Mouse (Mus musculus): Measurements from ENCODE around the gene Cdk2ap1.
"Not testable (repeated sequence)": the region's sequence is repeated elsewhere in the genome, so short reads cannot be mapped to it uniquely, and the experiment has no call there.

Gene Cdk2ap1

DNA sequence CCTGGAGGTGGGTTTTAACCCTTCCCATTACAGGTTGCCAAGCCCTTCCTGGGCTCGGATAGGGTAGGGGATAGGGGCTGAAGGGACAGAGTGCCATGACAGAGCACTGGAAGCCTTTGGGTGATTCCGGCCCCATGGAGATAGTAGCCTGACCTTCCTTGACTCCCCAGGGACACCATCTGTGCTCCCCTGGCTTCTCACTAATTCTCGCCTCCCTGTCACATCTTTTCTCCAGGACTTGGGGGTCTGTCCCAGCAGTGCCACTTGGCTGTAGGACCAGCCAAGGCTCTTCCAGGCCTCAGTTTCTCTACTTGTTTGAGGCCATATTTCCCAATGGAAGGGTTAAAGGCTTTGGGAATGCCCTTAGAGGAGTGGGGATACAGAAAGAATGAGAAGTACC, 11.3 kb downstream of the Cdk2ap1 start:
- DNase-seq (ENCODE audit: low spot score in 2 of 2), result no peak

DNA sequence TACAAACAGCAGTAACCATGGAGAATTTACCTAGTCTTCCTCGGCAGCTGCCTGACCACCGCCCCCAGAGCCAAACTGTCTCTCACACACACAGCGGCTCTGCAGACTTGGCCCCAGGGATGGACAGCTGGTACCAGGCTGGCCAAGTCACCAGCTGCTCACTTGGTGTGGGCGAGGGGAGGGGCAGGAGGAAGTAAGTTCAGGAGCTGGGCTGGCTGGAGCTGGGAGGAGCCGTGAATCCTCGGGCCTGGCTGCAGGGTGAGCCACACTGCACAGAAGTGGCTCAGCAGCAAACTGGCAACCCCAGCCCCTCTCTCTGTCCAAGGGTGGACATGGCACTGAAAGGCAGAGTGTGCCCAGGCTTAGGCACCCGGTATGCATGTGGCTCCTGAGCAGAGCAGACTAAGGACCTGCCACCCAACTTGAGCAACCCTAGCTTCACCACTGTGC, 11.7 kb downstream of the Cdk2ap1 start:
- DNase-seq (ENCODE audit: low spot score in 2 of 2), result peak in 1 of 2 experiments; percentile 56

DNA sequence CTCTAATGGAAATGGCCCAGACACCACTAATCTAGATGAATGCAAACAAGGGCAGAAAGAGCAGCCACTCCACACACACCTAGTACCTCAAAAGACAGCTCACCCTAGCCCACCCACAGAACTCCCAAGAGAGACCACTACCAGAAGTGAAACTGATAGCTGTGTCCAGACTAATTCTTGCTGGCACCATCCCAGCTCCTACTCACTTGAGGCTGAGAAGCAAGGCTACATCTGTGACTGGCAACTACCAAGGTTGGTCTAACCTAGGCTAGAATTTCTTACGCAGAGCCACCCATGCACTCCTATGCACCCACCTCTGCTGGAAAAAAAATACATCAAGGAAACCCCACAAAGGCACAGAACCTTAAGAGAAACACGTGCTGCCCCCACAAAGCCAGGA, 12.5 kb downstream of the Cdk2ap1 start:
- no peak for DNase-seq (ENCODE audit: low spot score in 2 of 2)

DNA sequence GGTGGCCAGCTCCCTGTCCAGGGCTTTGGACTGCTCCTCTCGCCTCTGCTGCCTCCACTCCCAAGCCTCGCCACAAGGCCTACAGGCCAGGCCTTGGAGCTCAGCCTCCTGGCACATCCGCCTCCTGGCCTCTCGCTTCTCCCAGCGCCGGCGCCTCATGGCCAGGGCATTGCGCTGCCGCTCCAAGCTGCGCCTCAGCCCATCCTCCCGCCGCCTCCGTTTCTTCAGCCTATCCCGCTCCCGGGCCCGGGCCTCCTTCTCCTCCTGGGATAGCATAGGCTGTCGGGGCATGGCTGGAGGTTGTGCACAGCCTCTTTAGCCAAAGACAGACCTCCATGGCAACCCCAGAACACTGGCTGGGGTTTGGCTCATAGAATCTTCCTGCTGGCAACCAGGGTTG, 13.7 kb downstream of the Cdk2ap1 start:
- DNase-seq (ENCODE audit: low spot score in 2 of 2), result peak in 1 of 2 experiments; percentile 61

DNA sequence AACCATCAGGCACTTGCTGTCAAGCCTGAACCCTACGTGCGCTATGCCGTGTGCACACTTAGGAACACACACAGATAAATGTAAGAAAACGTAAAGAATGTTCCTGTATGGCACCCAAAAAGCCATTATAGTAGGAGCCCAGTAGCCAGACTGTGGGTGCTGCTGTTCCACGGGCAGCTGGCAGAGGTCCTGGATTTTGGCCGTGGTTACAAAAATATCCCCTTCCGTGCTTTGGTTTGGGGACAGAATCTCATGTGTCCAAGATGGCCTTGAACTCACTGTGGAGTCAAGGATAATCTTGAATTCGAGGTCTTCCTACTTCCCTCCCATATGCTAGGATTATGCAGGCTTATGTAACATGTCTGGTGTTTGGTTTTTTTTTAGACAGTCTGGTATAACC, 20.0 kb downstream of the Cdk2ap1 start:
- DNase-seq (ENCODE audit: low spot score in 2 of 2), result no peak

DNA sequence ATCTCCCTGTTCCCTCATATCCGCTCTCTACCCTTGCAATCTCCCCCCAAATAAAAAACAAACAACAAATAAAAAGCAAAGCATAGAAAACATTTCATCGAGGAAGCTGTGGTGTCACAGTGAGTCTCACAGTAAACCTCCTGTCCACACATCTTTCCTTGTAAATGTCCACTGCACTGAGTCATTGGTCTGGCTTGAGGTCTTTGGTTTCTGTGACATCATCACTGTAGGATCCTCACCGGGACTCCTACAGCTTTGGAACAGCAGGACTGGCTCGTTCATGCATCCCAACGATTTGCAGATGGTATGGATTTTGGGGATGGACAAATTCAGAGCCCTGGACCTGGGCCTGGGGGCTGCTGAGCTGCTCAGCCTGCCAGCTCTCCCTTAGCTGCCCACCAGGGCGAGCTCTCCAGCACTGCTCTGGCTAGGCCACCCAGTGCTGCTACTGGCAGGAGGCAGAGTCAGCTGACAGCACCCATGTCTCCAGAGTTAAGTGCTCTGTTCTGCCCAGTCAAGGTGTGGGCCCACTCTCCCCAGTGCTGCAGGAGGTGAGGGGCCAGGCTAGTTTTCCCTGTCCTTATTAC, 21.0 kb downstream of the Cdk2ap1 start:
- not testable (repeated sequence) for DNase-seq (ENCODE audit: low spot score in 2 of 2)

DNA sequence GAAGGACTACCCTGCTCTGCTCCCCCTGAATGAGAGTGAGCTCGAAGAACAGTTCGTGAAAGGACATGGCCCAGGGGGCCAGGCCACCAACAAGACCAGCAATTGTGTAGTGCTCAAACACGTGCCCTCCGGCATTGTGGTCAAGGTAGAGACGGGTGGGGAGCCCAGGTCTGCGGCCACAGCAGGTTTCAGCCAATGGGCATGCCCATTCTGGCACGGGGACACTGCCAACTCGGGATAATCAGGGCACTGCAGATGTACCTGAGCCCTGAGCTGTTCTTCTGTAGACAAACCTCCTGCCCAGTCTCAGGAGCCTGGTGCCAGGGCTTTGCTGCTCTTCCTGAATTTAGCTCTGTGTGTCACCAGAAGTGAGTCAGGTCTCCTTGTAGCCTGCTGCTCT, 24.1 kb downstream of the Cdk2ap1 start:
- DNase-seq (ENCODE audit: low spot score in 2 of 2), result no peak

DNA sequence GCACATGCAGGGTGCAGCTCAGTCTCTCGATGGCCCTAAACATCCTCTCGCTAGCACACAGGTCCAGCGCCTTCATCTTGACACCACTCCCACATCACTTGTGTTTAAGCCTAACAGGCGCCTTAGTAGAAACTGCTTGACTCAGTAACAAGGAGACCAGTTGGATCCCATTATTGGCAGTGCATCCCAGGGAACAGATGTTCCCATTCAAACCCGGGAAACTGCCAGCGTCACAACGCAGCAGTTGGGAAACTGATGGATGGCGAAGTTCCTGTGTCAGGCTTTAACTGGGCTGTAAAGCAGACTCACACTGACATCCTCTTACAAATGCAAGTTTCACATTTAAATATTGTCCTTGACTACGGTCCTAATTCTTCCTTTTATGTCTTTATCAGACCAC, 25.0 kb downstream of the Cdk2ap1 start:
- DNase-seq (ENCODE audit: low spot score in 2 of 2), result no peak

DNA sequence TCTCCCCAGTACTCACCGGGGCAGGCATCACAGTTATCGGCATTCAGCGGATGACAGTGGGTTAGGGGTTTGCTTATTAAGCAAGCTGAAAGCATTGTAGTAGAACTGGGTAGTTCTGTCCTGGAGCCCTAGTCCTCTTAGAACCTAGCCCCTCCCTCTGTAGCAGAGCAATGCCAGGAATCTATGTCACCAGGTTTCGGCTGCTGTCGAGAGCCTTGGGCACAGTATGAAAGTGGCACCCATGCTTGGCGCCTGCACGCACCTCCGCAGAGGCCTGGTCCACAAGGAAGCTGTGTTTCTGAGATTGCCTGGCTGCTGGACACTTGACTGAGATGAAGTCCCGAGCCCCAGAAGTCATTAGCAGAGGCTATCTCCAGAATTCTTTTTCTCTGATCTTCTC, 25.8 kb downstream of the Cdk2ap1 start:
- no peak for DNase-seq (ENCODE audit: low spot score in 2 of 2)

DNA sequence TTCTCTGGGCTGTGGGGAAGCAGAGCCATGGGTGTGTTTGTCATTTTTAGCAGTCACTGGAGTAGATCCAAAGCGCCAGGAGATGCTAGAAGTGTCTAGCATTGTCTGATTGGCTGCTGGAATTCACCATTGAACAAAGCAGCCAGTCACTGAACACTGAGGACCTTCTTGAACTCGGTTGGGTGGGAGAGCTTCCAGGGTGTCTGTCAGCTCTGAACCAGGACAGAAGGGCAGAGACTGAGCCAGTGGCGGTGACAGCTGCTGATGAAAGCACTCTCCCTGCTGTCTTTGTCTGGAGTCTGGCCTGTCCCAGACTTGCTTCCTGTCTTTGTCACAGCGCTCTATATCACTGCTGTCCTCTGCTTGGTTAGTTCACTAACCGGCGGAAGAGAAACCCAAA, 28.5 kb downstream of the Cdk2ap1 start:
- no peak for DNase-seq (ENCODE audit: low spot score in 2 of 2)

DNA sequence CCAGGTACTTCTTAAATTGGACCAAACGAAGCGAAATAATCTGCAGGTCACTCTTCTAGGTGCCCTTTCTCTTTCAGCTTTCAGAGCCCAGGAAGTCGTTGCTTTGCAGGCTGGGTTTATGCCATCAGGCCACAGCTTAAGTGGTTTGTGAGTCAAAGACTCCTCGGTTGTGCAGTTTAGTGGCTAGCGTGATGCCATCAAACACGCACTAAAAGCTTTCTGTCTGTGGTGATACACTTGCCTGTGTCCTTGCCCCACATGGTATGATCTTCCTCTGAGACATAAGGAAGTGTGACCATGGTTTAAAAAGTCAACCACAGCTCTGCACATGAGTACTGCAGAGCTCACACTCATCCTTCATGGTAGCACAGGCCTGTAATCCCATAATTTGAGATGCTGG, 32.8 kb downstream of the Cdk2ap1 start:
- DNase-seq (ENCODE audit: low spot score in 2 of 2), result no peak

DNA sequence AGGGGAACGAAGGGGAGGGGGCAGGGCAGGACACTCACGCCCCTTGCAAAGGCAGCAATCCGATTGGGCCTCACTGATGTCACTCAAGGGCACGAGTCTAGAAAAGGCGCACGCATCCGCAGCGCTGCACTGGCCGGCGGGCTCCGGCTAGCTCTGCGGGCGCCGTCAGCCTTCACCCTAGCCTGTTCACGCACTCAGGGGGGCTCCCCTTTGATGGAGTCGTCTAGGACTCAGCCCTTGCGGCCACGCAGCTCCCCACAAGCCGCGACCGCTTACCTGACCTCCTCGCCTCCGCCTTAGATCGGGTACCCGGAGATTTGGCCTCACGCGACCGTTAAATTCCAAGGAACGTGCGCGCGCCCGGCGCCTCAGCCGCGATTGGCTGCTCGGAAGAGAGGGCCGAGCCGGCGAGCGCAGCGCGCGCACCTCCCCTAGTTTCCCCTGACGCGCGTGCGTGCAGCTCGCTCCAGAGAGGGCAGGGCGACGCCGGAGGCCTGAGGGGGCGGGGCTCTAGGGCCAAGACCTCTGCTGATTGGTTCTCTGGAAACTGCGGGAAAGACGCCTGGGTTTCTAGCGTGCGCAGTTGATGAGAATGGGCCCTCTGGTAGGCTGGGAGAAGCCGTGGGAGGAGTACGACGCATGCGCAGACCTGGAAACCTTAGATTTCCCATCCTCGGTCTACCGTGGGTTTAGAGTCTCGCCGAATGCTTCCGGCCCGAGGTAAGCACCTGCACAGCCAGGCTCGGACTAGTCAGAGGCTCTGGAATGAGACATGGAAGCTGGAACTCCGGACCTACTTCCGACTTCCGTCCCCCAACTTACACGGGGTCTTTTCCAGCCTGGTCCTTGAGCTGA, 35.1 kb downstream of the Cdk2ap1 start, which contains the start of the genes Mphosph9 and 2810006K23Rik:
TSS of gene Mphosph9 (minus strand) at position 463 of the 855 bp plus-strand sequence.
TSS of gene 2810006K23Rik (plus strand) at position 580 of the 855 bp plus-strand sequence.
- peak; percentile 99 for DNase-seq (ENCODE audit: low spot score in 2 of 2)

DNA sequence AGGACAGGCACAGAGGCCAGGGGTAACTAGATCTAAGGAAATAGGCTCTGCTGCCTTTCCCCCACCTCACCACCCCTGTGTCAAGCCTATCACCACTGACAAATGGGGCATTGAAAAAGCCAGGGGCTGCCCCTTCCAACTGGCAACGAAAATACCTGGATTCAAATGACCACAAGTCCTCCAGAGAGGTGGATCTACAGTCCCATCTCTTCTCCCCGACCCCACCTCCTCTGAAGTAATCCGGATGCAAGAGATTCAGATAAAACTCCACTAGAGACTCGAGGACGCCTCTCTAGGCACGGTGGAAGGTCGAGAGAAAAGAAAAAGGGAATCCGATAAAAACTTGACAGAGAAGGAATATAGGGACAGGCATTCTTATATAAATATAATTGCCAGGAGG, 36.1 kb downstream of the Cdk2ap1 start:
- no peak for DNase-seq (ENCODE audit: low spot score in 2 of 2)

DNA sequence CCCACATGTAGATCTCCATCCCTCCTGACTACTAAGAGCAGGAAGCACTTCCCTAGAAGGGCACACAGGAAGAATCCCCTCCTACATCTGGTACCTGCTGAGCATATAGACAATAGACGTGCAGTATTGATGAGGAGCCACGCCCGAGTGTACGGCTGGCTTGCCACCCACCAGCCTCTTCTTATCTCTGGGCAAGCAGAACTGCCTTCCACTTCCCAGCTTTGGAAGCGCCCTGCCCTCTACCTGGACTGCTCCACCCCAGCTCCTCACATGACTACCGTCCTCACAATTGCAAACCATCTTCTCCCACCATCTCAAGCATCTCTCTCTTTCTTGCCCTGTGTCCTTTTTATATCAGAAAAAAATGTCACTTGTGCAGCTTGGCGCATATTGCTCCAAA, 45.2 kb downstream of the Cdk2ap1 start:
- DNase-seq (ENCODE audit: low spot score in 2 of 2), result no peak

DNA sequence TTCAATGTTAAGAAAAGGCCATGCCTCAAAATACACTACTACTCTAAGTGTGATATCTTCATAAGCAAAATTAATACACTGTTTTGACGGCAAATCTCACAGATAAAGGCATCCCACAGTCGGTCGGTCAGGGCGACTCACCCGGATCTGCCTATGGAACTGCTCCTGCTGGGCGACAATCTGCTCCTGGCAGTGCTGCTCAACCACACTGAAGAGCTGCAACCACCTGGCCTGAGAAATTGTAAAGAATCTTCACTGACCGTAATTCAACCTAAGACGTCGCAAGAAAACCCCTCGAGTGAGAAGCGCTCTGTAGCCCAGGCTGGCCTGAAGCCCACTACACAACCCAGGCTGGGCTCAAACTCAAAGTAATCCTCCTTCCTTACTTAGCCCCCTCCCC, 46.9 kb downstream of the Cdk2ap1 start:
- DNase-seq (ENCODE audit: low spot score in 2 of 2), result no peak

DNA sequence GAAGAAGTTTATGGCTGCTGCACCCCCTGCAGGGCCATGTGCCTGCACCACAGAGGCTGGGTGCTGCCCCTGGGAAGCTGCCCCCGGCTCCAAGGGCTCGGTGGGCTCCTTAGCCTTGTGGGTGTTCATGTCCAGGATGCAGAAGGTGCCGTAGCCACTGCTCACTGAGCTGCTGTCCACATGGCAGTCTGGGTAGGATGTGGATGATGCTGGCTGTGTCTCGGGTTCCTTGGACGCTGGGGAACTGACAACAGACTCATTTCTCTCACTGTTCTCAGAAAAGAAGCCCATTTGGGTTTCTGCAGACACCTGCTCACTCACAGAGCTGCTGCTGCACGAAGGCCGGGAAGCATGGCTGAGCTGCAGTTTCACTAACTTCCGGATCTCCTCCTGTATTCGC, 47.4 kb downstream of the Cdk2ap1 start:
- DNase-seq (ENCODE audit: low spot score in 2 of 2), result no peak

DNA sequence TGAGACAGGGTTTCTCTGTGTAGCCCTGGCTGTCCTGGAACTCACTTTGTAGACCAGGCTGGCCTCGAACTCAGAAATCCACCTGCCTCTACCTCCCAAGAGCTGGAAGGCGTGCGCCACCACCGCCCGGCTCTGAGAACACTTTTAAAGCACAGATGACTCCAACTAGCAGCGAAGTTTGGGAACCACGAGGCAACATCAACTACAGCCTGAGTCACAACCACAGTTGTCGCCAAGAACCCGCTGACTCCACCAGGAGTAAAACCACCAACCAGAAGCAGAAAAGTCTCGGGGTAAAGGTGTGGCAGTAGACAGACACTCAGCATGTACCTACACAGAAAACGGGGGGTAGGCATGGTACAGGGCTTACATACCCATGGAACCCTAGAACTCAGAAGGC, 52.8 kb downstream of the Cdk2ap1 start:
- no peak for DNase-seq (ENCODE audit: low spot score in 2 of 2)

DNA sequence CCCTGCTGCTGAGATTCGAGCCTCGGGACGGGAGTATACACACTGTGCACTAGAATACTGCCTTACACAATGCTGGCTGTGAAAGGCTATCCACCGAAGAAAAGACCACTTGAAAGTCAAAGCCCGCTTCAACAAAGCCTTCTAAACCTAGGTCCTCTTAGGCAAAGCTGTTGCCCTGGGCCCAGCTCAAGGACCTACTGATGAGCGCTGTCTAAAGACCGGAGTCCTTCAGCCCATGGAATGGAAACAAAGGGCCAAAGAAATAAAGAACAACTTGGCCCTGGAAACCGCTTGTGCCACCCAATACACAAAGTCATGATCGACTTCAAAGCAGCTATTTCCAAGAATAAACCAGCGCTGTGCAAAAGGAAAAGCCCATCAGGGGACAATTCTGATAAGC, 53.7 kb downstream of the Cdk2ap1 start:
- no peak for DNase-seq (ENCODE audit: low spot score in 2 of 2)

DNA sequence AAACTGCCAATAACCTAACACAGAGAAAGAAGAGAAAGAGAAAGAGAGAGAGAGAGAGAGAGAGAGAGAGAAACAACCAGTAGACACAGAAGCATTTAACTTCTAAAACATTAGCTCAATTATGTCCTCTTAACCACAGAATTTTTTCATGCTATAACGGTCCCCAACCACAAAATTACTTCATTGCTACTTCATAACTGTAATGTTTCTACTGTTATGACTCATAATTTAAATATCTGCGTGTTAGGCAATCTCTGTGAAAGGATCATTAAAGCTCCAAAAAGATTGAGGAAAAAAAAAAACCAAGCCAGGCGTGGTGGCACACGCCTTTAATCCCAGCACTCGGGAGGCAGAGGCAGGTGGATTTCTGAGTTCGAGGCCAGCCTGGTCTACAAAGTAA, 60.0 kb downstream of the Cdk2ap1 start:
- DNase-seq (ENCODE audit: low spot score in 2 of 2), result not testable (repeated sequence)

DNA sequence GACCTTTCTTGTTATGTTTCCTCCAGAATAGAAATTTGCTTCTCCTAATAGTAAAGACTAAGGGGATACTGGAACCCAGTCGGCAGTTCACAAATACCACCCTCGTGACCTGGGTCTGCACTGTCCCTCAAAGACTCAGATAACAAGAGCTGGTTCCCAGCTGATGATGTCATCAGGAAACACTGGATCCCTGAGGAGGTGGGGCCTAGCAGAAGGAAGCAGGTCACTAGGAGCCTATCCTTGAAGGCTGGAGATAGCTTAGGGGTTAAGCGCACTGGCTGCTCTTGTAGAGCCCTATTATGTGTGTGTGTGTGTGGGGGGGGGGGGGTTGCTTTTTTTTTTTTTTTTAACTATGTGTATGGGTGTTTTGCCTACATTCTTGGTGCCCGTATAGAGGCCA, 62.8 kb downstream of the Cdk2ap1 start:
- DNase-seq (ENCODE audit: low spot score in 2 of 2), result no peak

DNA sequence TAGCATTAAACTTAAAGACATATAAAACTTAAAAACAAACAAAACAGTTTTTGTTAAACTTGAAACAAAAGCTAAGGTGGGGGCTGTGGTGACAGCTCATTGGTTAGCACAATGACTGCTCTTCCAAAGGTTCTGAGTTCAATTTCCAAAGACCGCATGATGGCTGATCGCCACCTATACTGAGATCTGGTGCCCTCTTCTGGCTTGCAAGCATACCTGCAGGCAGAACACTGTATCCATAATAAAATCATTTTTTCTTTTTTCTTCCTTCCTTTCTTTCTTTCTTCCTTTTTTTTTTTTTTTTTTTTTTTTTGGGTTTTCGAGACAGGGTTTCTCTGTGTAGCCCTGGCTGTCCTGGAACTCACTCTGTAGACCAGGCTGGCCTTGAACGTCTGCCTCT, 63.6 kb downstream of the Cdk2ap1 start:
- DNase-seq (ENCODE audit: low spot score in 2 of 2), result not testable (repeated sequence)

DNA sequence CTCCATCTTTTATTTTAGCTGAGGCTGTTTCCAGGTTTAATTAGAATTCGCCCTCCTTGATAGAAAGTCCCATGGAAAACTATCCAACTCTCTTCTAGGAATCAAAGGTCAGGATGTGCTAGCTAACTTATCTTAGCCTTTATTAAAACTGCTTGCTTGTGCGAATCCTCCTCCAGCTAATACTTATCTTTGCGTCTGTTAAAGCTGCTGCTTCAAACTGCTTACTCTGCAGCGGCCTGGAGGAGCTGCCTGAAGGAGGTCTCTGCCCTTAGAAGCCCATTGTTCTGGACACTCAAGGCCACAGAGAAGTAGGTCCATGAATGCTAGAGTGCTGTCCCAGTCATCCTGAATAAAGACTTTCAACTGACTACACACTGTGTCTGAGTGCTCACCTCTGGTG, 66.4 kb downstream of the Cdk2ap1 start:
- DNase-seq (ENCODE audit: low spot score in 2 of 2), result no peak

All from urinary bladder, postnatal 4 days (tissue).